Mouse (Mus musculus) CH12F3 (cell line): ENCODE measurements around the gene Ap2a2.
"Not testable (repeated sequence)": the region's sequence is repeated elsewhere in the genome, so short reads cannot be mapped to it uniquely, and the experiment has no call there.

Source experiments
- in situ Hi-C: fragments of 300-500 bp; cut with MboI; formaldehyde crosslinking; loops from 2 replicates; pipeline ENCODE4 v1.14.3; 2020; ENCODE audit warnings: low sequenced_read_pairs

Ap2a2 gene

GRCm38 (mm10) chr7:141559726-141560325, 2.1 kb upstream of the Ap2a2 start:
- in situ Hi-C loops: no loop called here

DNA sequence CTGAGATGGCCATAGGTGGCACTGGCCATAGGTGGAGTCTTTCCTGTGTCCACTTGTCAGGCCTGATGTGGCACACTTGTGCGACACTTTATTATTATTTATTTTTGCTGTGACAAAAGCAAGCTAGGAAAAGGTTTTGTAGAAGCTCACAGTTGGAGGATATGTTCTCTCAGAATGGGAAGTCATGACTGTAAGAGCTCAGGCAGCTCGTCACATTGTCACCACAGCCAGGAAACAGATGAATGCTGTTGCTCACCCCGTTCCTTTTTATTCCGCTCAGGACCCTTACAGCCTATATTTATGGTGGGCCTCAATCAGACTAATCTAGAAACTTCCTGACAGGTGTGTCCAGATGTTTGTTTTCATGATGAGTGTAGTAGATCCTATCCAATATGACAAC, 1.5 kb upstream of the Ap2a2 start:
- in situ Hi-C loops: no loop called here

DNA sequence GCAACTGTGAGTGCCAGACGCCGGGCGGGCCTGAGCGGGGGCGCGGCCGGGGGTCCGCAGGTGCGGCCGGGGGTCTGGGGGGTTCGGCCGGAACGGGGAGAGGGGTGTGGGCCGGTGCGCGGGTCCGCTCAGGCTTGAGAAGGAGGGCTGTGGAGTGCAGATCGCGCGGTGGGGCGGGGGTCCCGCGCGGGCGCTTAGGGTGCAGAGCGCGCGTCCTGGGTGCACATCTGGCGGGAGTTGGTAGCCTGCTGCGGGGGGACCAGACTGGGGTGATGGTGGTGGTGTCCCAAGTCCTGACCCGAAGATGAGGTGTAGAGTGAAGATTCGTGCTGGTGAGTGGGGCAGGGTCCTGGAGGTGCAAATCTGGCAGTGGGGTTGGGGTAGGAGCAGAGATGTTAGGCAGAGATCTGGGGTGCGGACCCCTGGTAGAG, 463 bp downstream of the Ap2a2 start:
- in situ Hi-C loops: no loop called here

GRCm38 (mm10) chr7:141562852-141563427, 967 bp downstream of the Ap2a2 start:
- in situ Hi-C loops: no loop called here

GRCm38 (mm10) chr7:141564561-141564960, 2.6 kb downstream of the Ap2a2 start:
- in situ Hi-C loops: no loop called here

DNA sequence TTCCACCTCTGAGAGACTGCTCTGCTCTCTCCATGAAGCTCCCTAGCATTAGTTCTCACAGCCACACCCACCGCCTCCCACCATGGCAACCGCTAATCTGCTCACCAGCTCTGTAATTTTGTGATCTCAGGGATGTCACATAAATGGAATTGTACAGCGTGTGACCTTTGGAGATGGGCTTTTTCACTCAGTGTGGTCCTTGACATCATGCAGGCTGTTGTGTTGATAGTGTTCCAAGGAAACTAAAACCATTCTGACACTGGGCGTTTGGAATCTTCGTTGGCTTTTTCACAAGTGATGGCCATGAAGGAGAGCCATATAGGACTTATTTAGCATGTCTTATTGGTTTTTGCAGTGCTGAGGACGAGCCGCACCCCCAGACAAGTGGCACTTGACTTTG, 4.6 kb downstream of the Ap2a2 start:
- in situ Hi-C loops: no loop called here

GRCm38 (mm10) chr7:141569283-141569803, 7.4 kb downstream of the Ap2a2 start:
- in situ Hi-C loops: no loop called here

GRCm38 (mm10) chr7:141569916-141570315, 7.9 kb downstream of the Ap2a2 start:
- in situ Hi-C loops: no loop called here

DNA sequence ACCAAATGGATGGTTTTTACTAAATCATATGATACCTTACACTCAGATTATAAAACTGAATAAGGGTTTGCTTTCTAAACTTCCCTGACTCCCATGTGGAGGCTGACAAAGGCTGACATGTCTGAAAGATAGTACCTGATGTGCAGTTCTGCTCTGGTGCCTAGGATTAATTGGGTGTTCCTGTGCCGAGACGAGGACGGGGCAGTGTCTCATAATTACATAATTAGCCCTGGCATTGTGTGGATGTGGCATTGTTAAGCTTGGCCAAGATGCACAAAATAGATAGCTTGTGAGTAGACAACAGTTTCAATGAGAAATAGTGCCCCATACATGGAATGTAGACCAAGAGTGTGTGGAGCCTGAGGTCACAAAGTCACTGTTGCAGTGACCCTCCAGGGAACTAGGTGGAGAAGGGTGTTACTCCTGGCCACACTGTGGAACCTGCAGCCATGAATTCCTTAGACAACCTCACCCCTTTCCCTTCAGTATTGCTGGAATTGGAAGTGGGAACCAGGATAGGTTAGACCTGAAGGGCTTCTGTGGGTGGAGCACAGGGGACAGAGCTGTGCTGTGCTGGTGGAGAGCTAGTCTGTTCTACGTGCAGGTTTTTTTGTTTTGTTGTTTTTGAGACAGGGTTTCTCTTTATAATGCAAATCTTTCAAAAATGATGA, 8.8 kb downstream of the Ap2a2 start:
- in situ Hi-C loops: no loop called here

DNA sequence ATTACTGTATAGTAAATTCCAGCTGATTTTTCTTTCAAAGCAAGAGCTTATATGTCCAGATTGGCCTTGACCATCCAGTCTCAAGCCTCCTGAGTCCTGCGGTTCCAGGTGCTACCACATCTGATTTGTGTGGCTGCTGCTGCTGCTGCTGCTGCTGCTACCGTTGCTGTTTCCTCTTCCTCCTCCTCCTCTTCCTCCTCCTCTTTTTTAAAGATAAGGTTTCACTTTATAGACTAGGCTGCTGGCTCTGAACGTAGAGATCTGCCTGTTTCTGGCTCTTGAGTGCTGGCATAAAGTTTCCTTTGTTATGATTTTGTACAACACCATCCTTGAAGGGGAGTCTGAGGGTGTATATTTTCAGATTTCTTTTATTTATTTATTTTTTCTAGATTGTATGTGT, 12.1 kb downstream of the Ap2a2 start:
- in situ Hi-C loops: no loop called here

DNA sequence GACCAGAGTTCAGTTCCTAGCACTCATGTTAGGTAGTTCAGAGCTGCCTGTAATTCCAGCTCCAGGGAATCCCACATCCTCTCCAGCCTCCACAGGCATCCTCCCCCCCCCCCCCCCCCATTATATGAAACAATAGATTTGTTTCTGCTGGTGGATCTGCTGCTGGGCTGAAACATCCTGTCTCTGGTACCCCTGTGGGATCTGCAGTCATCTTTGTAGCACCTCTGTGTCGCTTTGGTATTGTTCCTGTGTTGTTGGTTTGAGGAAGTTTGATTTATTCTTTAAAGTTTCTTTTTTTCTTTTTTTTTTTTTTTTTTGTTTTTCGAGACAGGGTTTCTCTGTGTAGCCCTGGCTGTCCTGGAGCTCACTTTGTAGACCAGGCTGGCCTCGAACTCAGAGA, 13.5 kb downstream of the Ap2a2 start:
- in situ Hi-C loops: no loop called here

DNA sequence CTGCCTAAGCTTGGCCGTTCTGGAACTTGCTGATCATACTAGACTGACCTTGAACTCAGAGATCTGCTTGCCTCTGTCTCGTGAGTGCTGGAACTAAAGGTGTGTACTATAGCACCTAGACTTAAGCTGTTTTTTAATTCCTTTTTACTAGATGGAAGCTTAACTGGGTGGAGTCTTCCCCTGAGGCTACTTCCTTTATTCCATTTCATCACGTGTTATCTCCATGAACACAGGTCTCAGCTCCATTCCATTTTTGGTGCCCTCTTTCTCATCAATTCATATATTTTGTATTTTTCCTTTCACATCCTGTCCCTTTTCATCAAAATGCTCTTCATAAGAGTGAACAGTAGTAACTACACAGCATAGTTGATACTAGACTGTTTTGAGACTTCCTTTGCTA, 15.8 kb downstream of the Ap2a2 start:
- in situ Hi-C loops: no loop called here

DNA sequence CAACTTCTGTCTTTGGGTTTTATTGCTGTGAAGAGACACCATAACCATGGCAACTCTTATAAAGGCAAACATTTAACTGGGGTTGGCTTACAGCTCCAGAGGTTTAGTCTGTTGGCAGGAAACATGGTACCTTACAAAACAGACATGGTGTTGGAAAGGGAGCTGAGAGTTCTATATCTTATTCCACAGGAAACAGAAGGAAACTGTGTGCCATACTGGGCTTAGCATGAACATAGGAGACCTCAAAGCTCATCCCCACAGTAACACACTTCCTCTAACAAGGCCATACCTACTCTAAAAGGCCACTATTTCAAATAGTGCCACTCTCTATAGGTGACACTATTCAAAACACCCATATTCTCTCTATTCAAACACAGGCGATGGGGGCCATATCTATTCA, 16.5 kb downstream of the Ap2a2 start:
- in situ Hi-C loops: no loop called here

- in situ Hi-C loops: no loop called here
Observed at GRCm38 (mm10) chr7:141578943-141579342, 17.0 kb downstream of the Ap2a2 start.

- in situ Hi-C loops: no loop called here
Observed at GRCm38 (mm10) chr7:141581323-141581722, 19.4 kb downstream of the Ap2a2 start.

DNA sequence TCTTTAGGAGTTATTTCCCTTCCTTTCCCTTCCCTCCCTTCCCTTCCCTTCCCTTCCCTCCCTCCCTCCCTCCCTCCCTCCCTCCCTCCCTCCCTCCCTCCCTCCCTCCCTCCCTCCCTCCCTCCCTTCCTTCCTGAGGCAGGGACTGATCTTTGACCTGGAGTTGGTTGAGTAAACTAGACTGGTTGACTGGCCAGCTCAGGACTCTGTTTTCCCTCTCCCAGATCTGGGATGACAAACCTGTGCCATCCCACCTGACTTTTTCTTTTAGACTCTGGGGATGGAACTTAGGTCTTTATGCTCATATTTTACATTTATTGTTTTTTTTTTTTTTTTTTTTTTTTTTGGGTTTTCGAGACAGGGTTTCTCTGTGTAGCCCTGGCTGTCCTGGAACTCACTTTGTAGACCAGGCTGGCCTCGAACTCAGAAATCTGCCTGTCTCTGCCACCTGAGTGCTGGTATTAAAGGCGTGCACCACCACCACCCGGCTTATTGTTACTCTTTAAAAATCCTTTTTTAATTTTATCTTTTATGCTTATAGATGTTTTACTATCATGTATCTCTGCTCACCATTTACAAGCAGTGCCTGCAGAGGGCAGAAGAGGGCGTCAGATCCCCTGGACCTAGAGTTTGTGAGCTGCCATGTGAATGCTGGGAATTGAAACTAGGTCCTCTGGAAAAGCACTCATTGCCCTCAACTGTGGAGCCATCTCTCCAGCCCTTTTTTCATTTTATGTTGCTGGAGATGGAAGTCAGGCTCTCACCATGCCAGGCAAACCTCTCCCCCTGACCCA, 22.3 kb downstream of the Ap2a2 start:
- in situ Hi-C loops: no loop called here

DNA sequence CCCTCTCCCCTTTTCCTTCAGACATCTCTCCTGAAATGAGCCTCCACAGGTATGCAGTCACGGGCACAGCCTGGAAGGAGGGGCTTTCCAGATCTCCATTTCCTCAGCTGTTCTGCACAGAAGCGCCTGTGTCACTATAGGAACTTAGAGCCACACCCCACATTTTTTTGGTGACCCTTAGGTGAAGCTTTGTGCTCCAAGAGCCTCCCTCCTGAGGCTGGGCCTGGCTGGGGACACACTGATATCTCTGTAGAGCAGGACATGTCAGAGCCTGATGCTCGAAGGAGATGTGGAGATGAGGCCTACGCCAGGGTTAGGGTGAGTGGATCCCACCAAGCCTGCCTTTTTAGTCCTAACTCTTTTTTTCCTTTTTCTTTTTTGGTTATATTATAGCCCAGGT, 23.3 kb downstream of the Ap2a2 start:
- in situ Hi-C loops: no loop called here

DNA sequence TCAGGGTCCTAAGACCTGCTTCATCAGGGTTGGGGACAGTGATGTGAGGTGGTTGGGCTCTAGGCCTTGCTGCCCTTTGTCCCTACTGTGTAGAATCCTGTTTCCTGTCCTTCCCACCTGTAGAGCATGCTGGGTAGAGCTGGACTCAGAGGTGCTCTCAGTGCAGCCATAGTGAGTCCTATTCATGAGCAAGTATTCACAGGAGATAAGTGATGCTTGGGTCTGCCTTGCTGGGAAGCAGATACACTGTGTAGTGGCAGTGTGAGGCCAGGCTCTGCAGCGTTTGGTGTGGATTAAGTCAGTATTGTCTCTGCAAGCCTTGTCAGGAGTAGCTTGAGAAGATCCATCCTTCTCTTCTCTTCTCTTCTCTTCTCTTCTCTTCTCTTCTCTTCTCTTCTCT, 23.9 kb downstream of the Ap2a2 start:
- in situ Hi-C loops: no loop called here

DNA sequence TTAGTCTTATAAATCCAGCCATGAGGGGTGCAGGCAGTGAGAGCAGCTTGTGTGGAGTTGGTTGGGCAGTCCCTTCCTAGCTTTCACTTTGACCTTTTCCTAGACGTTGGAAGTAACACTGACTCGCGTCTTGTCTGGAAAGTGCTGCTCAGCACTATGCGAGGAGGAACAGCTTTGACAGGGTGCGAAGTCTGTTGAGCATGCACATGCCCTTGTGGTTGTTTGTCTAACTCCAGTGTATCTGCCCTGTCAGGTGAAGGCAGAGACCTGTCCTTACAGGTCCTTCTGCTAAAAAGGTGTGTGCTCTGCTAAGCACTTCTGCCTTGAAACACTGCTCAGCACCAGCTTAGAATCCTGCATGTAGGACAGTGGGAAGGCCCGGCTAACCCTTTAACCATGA, 26.9 kb downstream of the Ap2a2 start:
- in situ Hi-C loops: no loop called here

GRCm38 (mm10) chr7:141590249-141590648, 28.3 kb downstream of the Ap2a2 start:
- in situ Hi-C loops: not testable (repeated sequence)

DNA sequence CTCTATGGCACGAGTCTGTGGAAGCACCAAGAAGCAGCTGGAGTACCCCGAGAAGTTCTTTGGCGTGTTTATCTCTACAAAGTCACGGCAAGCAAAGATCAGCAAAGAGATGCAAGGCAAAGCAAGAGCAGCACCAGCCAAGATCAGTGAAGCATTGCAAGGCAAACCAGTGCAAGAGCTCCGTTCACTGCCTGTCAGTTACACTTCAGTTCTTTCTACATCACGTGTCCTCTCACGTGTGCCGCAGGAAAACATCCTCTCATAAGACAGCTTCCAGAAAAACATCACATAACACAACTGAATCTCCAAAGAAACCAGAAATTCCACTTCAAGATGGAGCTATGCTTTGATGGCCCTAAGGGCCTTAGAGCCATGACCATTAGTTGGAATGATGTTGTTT, 29.0 kb downstream of the Ap2a2 start:
- in situ Hi-C loops: no loop called here

DNA sequence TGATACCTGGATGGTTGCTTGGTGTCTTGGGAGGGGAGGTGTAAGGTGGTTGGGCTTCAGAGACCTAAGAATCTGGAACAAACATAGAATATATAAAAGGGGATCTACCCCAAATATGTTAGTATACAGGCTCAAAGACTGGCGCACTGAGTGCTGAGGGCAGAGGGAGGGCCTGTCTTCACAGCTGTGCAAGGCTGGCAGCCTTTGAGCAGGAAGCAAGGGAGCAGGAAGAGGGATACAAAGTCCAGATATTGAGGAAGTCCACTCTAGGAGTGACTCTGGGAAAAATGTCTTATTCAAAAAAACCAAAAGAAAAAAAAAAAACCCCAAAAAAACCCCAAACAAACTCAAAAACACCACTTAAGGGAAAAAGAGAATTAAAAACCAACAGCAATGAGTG, 30.1 kb downstream of the Ap2a2 start:
- in situ Hi-C loops: no loop called here
